Mouse (Mus musculus) heart, adult 18-20 months (tissue): ENCODE measurements around the gene Cacnb2. TPM values are rescaled to one million over a fixed set of nuclear protein-coding genes. Genes with fewer than 3 reads are reported as not detected.
A peak's percentile ranks its signal among the peaks of the same experiment; 100 is the strongest.

Experiments used
- DNase-seq, 2 experiments: peaks; one replicate each; pipeline ENCODE4 v3.0.0; 2021 to 2022; ENCODE audit warnings: mixed read lengths in 1 of 2
- total RNA-seq, 2 experiments: library from RNA; stranded (reverse); gene quantifications; 2 replicates each; pipeline ENCODE4 v1.2.3; 2021

The Cacnb2 gene
- total RNA-seq, 2 experiments from 2014 or later: 81.5 to 86.5 TPM

- DNase-seq: no peak
Measured at GRCm38 (mm10) chr2:14774375-14774774, 171.5 kb downstream of the Cacnb2 start.

GRCm38 (mm10) chr2:14774857-14775495, 172.1 kb downstream of the Cacnb2 start:
- no peak for DNase-seq

GRCm38 (mm10) chr2:14787983-14788382, 185.1 kb downstream of the Cacnb2 start:
- no peak for DNase-seq

GRCm38 (mm10) chr2:14801446-14802046, 198.7 kb downstream of the Cacnb2 start:
- no peak for DNase-seq

DNA sequence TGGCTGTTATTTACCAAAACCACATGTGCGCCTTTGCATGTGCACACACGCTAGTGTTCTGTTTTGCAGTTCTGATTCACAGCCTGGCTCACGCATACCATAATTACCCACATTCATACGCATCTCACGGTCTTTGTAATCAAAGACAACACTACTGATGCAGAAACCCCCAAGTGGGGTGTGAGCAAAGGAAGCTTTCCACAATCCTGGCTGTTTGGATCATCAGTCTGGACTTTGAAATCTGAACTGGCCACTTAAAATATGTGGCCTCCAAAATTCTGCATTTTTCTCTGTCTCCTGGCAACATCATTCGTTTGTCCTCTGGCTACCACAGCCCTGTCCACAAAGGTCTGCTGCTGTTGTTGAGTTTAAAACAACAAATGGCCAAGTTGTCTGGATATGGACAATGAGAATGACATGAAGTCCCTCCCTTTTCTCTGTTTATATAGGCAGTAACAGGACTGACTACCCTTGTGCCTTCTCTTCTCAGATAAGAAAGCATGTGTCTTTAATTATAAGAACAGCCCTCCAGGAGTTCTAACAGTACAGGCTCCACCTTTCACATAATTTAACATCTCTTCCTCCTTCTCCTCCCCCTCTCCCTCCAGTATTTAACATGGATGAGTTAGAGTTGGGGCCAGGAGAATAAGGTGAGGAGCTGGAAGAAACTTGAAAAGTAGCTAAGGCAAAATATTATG, 204.9 kb downstream of the Cacnb2 start:
- DNase-seq: no peak

DNA sequence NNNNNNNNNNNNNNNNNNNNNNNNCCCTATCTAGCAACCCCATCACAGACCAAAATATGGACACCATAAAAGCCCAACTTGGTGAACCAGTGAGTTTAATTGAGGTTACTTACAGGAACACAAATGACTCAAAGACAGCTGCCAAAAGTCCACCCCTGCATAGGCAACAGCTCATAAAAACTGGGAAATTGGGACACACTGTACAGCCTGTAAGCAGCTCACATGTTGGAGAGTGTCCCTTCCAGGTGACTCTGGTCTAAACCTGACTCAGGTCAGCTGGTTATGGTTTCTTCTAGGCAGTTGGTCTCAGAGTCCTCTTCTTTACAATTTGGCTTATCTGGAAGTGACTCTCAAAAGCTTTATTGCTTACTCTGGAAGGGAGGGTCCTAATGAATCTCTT, 212.1 kb downstream of the Cacnb2 start:
- no peak for DNase-seq

GRCm38 (mm10) chr2:14818651-14819050, 215.8 kb downstream of the Cacnb2 start:
- DNase-seq: no peak

DNA sequence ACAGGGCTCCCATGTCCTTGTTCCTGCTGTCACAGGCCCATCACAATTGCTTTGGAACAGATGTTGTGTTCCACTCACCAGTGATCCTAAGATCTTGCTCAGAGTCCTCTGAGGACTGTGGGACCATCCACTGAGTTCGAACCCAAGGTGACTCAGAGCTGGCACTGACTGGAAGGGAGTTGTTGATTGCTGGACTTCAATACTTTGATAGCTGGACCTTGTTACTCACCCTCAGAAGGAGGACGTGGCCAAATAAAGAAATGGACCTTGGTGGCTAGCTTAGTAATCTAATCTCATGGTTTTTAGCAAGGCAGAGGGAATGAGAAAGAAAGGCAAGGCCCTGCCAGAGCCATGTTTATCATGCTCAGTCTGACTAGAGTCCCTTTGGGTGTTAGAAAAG, 218.1 kb downstream of the Cacnb2 start:
- DNase-seq: no peak

GRCm38 (mm10) chr2:14823105-14823504, 220.2 kb downstream of the Cacnb2 start:
- DNase-seq: peak; percentile 71 to 85

- peak; percentile 72 to 76 for DNase-seq
Measured at GRCm38 (mm10) chr2:14823816-14824348, 221.0 kb downstream of the Cacnb2 start.

- no peak for DNase-seq
Measured at GRCm38 (mm10) chr2:14825146-14825545, 222.3 kb downstream of the Cacnb2 start.

DNA sequence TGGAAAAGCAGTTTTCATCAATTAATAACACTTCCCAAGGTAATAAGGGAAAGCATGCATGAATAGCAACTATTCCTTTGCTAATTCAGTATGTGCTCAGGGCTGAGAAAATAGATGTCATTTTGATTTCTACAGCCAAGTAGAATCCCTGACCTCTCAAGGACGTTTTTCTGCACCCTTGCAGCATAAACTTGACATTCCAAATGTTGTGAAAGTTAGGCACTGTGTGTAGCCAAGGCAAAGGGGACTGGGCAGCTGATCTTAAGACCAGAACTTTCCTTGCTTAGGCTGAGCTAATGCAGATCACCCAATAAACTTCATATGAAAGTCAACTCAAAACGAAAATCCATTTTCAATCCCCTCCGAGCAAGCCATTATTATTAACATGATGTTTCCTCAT, 226.6 kb downstream of the Cacnb2 start:
- no peak for DNase-seq

DNA sequence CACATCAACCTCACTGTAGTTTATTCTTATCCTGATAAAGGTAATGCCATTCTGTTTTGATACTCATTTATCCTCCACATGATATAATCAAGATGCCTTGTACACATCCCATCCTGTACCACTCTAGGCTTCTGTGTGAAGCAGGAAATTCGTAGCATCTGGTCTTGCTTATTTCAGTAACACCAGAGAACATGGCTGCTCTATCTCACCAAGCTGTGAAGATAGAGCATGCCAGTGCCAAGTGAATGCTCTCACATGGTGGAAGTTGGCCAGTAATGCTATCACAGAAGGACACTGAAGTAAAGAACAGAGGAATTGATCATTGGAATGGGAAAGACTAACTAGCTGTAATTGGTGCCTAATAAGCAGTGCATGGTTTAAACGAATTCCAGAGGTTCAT, 228.4 kb downstream of the Cacnb2 start:
- DNase-seq: peak in 1 of 2 experiments; percentile 56

- peak; percentile 66 to 72 for DNase-seq
Measured at GRCm38 (mm10) chr2:14834700-14835317, 231.9 kb downstream of the Cacnb2 start.

- no peak for DNase-seq
Measured at GRCm38 (mm10) chr2:14841272-14841671, 238.4 kb downstream of the Cacnb2 start.

- DNase-seq: no peak
Measured at GRCm38 (mm10) chr2:14846727-14847126, 243.8 kb downstream of the Cacnb2 start.

GRCm38 (mm10) chr2:14847188-14847587, 244.3 kb downstream of the Cacnb2 start:
- no peak for DNase-seq

GRCm38 (mm10) chr2:14850831-14851230, 247.9 kb downstream of the Cacnb2 start:
- no peak for DNase-seq

GRCm38 (mm10) chr2:14851383-14851782, 248.5 kb downstream of the Cacnb2 start:
- no peak for DNase-seq

DNA sequence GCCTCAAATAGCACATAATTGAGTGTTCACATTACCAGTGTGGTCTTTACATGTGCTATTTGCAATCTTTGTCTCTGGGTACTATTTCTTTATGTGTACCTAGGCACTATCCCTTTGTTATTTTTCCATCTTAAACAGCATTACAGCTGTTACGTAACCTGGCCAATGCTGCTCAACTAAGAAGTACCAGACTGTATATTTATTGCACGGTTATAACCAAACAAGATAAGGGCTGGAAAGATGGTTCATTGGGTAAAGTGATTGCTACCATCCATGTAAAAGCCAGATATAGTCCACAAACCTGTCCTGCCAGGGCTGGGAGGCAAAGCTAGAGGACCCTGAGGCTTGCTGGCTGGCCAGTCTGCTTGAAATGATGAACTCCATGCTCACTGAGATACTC, 251.2 kb downstream of the Cacnb2 start:
- no peak for DNase-seq

- no peak for DNase-seq
Measured at GRCm38 (mm10) chr2:14858301-14858700, 255.4 kb downstream of the Cacnb2 start.

DNA sequence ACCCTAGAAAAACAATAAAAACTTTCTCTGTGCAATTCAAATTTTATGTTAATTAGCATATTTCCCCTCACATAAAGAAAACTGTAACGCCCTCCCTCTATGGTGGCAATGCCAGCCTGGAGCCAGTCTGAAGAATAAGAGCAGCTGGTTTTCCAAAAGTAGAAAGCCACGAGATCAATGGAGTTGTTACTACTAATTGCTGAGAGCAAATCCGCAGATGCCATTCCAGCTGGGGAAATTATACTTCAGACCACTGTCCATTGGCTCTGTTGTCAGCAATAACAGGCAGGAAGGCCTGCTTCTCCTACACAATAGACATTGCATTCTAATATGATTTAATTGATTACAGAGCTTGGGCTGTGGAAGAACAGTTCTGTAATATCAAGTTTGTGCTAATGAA, 257.5 kb downstream of the Cacnb2 start:
- DNase-seq: no peak

DNA sequence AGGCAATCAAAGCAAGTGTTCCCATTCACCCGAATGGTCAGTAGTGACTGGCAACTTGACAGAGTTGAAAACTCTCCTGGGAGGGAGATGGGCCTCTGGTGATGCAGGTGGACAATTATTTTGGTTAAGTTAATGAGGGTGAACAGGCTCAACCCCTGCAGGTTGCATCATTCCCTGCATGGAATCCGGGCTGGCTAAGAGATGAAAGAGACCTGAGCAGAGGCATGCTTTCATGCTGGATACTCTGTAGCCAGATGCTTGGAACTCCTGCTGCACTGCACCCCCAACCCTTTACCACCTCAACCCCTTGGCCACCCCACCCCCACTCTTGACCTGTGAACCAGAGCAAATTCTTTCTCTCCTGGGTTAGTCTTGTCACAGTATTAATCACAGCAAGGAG, 258.7 kb downstream of the Cacnb2 start:
- DNase-seq: no peak
